Mouse (Mus musculus) urinary bladder, postnatal 10 days (tissue): Measurements from ENCODE around the gene Usp36.

Experiments
- DNase-seq: peaks from one replicate; pipeline ENCODE4 v3.0.0; 2022; ENCODE audit warnings: low spot score

Gene Usp36

DNA sequence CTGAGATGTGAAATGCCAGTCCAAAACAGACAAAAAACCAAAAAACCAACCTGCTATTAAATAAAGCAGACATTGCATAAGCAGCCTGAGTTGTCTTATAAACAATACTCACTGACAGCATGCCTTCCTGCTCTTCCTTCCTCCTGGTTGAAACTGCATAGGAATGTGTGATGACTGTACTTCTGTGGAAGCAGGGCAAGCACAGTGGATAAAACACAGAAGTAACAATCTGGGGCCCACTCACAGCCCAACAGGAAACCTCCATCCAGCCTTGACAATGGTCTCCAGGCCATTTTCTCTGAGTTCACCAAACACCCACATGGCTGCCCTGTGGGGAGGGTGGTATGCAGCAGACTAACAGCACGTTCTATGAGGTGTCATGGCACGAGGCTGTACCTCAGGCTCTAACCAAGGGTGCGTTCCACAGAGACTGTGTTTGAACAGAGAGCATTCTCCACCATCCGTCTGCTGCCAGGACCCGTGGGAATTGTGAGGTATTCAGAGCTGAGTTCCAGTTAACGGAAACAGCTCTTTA, 67.6 kb downstream of the Usp36 start:
- no peak for DNase-seq

DNA sequence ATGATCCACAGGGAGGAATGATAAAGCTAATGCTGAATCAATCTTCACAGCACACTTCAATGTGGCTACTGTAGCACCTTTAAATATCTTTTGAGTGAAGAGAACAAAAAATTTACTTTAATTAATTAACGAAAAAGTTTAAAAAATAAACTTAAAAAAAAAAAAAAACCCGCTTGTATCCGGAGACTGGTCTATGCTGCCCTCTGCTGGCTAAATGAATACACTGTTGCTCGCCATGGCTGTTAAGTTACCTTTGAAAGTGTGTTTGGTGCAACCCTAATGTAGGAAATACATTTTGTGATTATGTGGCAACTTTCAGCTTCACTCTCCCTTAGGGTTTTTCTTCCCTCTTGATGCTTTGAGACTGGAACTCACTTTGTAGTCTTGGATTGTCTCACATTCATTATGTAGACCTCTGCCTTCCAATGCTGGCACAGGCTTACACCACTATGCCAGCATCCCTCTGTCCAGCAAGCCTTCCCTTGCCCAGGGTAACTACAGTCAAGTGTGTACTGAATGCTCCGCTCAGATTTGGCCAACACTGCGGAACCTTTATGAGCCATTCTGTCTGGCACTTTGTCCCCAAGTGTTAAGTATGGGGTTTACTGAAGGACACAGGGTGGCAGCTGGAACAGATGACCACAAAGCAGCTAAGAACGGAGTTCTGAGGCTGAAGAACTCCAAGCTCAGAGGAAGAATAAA, 69.3 kb downstream of the Usp36 start:
- DNase-seq: no peak

DNA sequence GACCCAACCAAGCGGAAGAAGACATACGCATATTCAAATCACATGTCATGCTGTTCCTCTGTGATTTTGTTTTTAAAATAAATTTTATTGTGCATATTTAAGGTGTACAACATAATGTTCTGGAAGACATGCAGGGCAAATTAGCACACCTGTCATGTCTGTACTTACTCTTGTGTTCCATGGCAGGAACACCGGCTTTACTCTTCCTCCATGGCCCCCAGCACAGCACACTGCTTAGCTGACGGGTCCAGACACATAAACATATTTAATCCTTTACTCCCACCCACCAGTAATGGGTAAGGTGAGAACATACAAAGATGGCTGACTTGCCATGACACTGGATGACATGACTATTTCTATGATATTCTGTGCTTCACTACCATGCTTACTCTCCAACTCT, 71.0 kb downstream of the Usp36 start:
- DNase-seq: no peak

DNA sequence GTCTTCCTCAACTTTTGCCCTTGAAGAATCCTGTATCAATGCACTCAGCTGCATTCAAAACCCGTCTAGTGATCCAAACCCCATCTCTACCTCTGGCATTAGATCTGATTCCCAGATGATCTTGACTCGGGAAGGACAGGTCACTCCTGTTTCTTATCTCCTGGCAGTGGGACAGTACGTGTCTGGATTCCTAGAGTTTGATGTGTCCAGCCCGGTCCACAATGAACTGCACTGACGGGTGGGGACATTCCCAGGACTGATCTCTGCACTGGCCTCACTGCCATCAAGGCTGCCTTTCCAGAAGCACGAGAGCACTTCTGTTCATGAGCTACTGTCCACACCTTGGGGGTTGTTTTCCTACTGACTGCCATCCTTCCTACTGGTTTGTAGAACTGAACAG, 73.6 kb downstream of the Usp36 start:
- DNase-seq: no peak

DNA sequence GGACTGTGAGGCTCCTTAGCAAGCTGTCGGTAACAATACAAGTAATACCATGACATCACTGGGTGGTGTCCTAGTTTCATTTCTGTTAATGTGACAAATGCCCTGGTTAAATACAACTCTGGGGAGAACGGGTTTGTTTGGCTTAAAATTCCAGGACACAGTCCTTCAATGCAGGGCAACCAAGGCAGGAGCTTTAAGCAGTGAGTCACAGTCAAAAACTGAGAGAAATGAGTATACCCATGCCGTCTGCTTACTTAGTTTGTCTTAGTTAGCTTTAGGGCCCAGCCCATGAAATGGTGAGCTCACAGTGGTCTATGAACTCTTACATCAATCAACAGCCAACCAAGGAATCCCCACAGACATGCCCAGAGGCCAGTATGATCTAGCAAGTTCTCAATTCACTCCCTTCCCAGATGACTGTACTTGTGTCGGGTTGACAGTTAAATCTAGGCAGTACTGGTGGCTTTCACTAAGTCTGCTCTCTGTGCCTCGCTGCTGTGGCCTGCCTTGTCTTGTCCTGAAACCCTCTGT, 74.1 kb downstream of the Usp36 start:
- no peak for DNase-seq

DNA sequence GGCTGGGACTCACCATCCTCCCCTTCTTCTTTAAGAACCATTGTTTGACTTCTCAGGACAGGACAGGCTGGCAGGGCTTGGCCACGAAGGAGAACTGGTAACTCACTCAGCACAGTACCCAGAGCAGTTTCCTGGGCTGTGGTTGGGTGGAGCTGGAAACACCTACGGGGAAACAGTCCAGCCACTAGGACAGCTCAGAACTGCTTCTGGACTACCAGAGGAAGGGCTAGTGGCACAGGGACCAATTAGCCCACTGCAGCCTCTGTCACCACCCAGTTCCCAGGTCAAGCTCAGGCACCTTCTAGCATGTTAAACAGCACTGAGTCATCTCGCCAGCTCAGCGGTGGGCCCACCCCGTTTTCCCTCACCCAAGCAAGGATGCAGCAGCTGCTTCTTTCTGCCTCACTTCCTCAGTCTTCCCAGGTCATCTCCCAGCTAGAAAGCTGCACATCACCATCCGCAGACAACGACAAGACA, 77.4 kb downstream of the Usp36 start:
- DNase-seq: no peak

DNA sequence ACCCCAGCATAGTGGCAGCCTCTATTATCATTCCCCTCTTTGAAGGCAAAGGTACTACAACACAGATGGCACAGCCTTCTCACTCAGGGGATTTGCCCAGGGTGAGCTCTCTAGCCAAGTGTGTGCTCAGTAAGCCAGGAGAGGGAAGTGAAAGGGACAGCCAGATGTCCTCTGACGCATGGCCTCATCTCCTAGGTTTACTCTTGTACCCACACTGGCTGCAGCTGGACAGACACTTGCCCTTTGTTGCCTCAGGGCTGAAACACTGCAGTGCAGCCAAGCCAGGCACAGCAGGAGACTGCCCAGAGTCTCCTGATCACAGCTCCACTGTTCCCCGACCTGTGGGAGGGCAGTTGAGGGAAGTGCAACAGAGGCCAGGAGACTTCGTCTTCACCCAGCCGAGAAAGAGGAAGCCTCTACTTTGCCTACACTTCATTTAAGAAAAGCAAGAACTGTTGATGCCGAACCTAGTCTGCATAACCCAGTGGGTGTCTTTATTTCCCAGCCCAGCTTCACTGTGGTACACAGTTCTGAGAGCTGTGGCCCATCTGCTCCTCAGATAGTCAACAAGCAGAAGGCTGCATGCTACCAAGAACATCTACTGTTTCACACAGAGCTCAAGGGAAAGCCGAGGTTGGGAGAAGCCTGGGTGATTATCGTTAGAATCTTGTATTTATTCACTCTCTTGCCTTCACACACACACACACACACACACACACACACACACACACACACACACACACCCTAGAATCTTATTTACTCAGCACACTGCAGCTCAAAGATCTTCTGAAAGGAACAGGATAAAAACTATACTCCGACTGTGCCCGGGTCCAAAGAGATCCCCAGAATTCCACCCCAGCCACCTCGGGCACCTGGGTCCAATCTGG, 78.1 kb downstream of the Usp36 start:
- DNase-seq: no peak

DNA sequence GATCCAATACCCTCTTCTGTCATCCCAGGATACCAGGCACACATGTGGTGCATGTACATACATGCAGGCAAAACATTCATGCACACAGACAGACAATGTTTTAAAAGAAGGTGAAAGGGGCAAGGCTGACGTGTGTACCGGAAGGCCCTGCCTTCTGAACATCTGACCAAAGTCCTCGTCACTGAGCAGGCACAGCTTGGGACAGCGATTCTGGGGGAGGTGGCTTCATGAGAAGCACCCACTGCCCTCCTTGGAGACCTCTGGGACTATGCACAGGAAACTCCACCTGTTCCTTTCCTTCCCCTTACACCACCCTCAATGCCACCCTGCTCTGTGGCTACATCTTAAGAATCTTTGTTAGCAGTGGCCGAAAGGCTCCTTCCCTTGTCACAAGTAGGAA, 79.1 kb downstream of the Usp36 start:
- DNase-seq: no peak

DNA sequence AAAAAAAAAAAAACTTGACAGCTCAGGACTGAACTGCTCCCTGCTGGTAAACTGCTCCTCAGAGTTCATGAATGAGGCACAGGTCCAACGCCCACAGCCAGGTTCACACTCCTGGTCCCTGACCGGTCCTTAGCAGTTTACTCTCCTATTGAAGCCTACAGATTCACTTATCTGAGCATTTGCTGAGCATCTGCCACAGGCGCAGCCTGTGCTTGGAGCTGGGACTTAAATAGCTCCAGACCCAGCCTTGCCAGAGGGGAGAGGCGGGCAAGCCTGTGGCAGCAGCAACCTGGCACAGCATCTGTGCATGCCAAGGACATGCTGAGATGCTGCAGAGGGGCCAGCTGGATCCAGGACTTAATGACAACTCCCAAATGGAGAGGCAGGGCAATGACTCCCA, 79.9 kb downstream of the Usp36 start:
- no peak for DNase-seq
